Mouse (Mus musculus): Measurements from ENCODE around the gene Olfr1057. TPM values are rescaled to one million over a fixed set of nuclear protein-coding genes. Genes with fewer than 3 reads are reported as not detected.

Gene Olfr1057
- polyA plus RNA-seq (2012; ENCODE audit: low replicate concordance) = not detected in 2 replicates

DNA sequence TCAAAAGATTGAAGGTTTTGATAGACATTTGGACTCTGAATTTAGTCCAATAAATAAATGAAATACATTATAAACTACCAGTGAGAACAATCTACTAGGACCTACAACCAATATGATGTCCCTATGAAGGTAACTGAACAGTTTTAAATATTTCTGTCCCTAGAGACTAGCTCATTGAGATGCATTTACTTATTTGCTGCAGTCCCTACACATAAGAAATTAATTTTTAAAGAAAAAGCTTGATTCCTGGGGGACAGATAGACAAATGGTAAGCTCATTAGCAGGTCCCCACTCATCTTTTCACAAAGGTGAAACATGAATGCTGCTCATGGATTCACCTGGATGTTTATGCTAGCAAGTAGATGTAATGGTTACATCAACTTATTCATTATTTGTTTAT is at the start of gene Olfr1057:
TSS of gene Olfr1057 (minus strand) at position 101 of the 400 bp plus-strand sequence.

DNA sequence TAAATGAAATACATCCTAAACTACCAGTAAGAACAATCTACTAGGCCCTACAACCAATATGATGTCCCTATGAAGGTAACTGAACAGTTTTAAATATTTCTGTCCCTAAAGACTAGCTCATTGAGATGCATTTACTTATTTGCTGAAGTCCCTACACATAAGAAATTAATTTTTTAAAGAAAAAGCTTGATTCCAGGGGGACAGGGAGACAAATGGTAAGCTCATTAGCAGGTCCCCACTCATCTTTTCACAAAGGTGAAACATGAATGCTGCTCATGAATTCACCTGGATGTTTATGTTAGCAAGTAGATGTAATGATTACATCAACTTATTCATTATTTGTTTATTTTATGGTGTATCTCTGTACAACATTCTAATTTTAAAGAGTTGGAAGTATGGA is 48.5 kb upstream of the Olfr1057 start, which contains the start of gene Olfr1062:
TSS of gene Olfr1062 (minus strand) at position 101 of the 400 bp plus-strand sequence.

DNA sequence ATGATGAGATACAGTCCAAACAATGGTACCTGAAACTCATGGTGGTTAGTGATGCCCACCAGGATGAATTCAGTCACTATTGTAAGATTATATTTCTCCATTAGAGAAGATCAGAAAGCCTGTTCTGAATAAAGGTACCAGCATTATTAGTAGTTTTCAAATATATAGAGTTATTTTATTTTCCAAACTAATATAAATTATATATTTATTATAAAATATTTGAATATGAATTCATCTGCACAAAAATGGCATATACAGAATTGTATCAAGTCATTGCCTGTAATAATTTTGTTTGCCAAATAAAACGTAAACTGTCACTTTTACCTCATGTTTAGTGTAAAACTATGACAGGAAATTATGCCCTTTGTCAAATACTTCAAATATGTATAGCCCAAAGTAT is 35.8 kb upstream of the Olfr1057 start, which contains the start of gene Olfr1061:
TSS of gene Olfr1061 (minus strand) at position 101 of the 400 bp plus-strand sequence.

DNA sequence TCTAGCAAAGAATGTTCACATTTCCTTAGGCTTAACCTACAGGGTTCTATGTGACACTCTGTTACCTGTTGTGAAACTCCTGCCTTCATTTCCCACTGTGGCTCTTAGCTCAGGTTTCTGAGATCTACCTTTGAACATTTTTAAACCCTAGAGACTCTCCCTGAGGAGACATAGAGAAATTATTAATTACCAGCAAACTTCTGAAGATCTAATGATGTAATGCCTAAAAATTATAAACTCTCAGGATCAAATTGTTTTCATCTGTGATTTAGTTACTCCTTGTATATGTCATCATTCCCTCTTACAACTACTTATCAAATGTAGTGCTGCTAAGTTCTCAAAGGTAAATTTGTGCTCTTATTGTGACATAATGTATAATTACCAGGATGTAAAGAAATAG is 10.3 kb upstream of the Olfr1057 start, which contains the start of gene Olfr1058:
TSS of gene Olfr1058 (minus strand) at position 101 of the 400 bp plus-strand sequence.

DNA sequence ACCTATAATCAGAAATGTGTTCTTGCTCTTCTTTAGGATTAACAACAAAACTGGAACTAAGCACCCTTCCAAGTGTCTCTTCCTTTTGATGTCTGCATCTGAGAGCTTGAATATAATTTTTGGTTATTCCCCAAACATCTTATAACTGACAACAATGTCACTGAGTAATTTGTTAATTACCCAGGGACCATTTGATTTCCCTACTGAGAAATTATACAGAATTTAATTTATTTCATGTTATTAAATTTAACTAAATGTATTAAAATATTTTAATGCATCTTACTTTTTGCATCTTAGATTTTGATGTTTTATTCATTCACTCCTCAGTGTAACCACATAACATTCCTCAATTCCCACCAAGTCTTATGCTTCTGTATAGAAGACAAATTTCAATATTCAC is 15.8 kb downstream of the Olfr1057 start, which contains the start of gene Olfr1056:
TSS of gene Olfr1056 (minus strand) at position 101 of the 400 bp plus-strand sequence.

DNA sequence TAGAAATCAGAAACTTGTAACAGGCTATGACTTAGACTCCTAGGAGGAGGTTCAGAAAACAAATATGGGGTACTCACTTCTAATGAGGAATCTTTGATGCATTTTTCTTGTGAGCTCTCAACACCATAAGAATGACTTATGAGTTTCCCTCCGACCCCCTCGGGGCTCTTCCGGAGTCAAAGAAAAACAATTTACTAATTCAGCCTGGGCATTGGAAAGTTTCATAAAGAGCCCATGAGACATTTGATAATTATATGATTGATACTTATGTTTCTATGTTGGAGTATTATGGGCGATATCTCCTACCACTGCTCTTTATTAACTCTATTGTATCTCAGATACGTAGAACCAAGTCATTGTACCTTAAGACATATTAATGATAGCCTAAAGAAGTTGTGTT is 28.0 kb downstream of the Olfr1057 start, which contains the start of gene Olfr1055:
TSS of gene Olfr1055 (minus strand) at position 101 of the 400 bp plus-strand sequence.

DNA sequence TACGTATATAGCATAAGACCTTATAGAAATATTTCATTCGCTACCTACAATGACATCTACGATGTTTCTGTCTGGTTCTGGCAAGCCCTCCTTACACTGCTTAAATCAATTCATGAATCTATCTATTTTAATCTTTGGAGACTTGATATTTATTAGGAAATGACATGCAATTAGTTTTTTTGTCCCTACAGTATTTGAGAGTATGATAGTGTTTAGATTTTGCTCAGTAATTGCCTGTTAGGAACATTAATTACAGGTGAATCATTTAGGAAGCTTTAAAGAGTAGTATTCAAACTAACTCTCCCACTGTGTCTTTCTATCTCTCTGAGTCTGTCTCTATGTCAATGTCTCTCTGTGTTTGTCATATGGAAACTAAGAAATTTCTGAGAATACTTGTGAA is 42.9 kb downstream of the Olfr1057 start, which contains the start of gene Olfr1054:
TSS of gene Olfr1054 (minus strand) at position 101 of the 400 bp plus-strand sequence.

Other genes with a start within 250 kb of the Olfr1057 start
- gene Olfr1039, start 242.5 kb downstream of the Olfr1057 start, polyA plus RNA-seq (2012; ENCODE audit: low replicate concordance) = not detected in 2 replicates
- gene Olfr1040, start 231.7 kb downstream of the Olfr1057 start, polyA plus RNA-seq (2012; ENCODE audit: low replicate concordance) = not detected in 2 replicates
- gene Olfr1042, start 216.6 kb downstream of the Olfr1057 start, polyA plus RNA-seq (2012; ENCODE audit: low replicate concordance) = not detected in 2 replicates
- not detected in 2 replicates for gene Olfr1043, start 210.9 kb downstream of the Olfr1057 start, polyA plus RNA-seq (2012; ENCODE audit: low replicate concordance)
- 0.09 TPM in 1 of 2 replicates, not detected in the other for gene Olfr1044, start 200.6 kb downstream of the Olfr1057 start, polyA plus RNA-seq (2012; ENCODE audit: low replicate concordance)
- not detected in 2 replicates for gene Olfr52, start 192.7 kb downstream of the Olfr1057 start, polyA plus RNA-seq (2012; ENCODE audit: low replicate concordance)
- not detected in 2 replicates for gene Olfr1045, start 175.4 kb downstream of the Olfr1057 start, polyA plus RNA-seq (2012; ENCODE audit: low replicate concordance)
- not detected in 2 replicates for gene Olfr1046, start 159.1 kb downstream of the Olfr1057 start, polyA plus RNA-seq (2012; ENCODE audit: low replicate concordance)
- gene Olfr1047, start 147.0 kb downstream of the Olfr1057 start, polyA plus RNA-seq (2012; ENCODE audit: low replicate concordance) = not detected in 2 replicates
- gene Olfr1048, start 138.1 kb downstream of the Olfr1057 start, polyA plus RNA-seq (2012; ENCODE audit: low replicate concordance) = not detected in 2 replicates
- gene Olfr1049, start 120.1 kb downstream of the Olfr1057 start, polyA plus RNA-seq (2012; ENCODE audit: low replicate concordance) = not detected in 2 replicates
- not detected in 2 replicates for gene Olfr1051, start 99.3 kb downstream of the Olfr1057 start, polyA plus RNA-seq (2012; ENCODE audit: low replicate concordance)
- gene Olfr1052, start 85.9 kb downstream of the Olfr1057 start, polyA plus RNA-seq (2012; ENCODE audit: low replicate concordance) = not detected in 2 replicates
- gene Olfr1053, start 63.1 kb downstream of the Olfr1057 start, polyA plus RNA-seq (2012; ENCODE audit: low replicate concordance) = not detected in 2 replicates
- not detected in 2 replicates for gene Olfr1054, start 43.0 kb downstream of the Olfr1057 start, polyA plus RNA-seq (2012; ENCODE audit: low replicate concordance)
- not detected in 2 replicates for gene Olfr1055, start 28.1 kb downstream of the Olfr1057 start, polyA plus RNA-seq (2012; ENCODE audit: low replicate concordance)
- gene Olfr1056, start 15.9 kb downstream of the Olfr1057 start, polyA plus RNA-seq (2012; ENCODE audit: low replicate concordance) = not detected in 2 replicates
- not detected in 2 replicates for gene Olfr1058, start 10.2 kb upstream of the Olfr1057 start, polyA plus RNA-seq (2012; ENCODE audit: low replicate concordance)
- gene Olfr1061, start 35.7 kb upstream of the Olfr1057 start, polyA plus RNA-seq (2012; ENCODE audit: low replicate concordance) = not detected in 2 replicates
- not detected in 2 replicates for gene Olfr1062, start 48.4 kb upstream of the Olfr1057 start, polyA plus RNA-seq (2012; ENCODE audit: low replicate concordance)
- not detected in 2 replicates for gene Olfr1065, start 72.2 kb upstream of the Olfr1057 start, polyA plus RNA-seq (2012; ENCODE audit: low replicate concordance)
- gene Olfr1066, start 77.9 kb upstream of the Olfr1057 start, polyA plus RNA-seq (2012; ENCODE audit: low replicate concordance) = not detected in 2 replicates
- not detected in 2 replicates for gene Olfr228, start 109.0 kb upstream of the Olfr1057 start, polyA plus RNA-seq (2012; ENCODE audit: low replicate concordance)
- gene Olfr1076, start 130.1 kb upstream of the Olfr1057 start, polyA plus RNA-seq (2012; ENCODE audit: low replicate concordance) = not detected in 2 replicates
- not detected in 2 replicates for gene Olfr1079, start 164.1 kb upstream of the Olfr1057 start, polyA plus RNA-seq (2012; ENCODE audit: low replicate concordance)
- gene Olfr1080, start 179.8 kb upstream of the Olfr1057 start, polyA plus RNA-seq (2012; ENCODE audit: low replicate concordance) = not detected in 2 replicates
- gene Olfr1082, start 220.6 kb upstream of the Olfr1057 start, polyA plus RNA-seq (2012; ENCODE audit: low replicate concordance) = 0.13 TPM in 1 of 2 replicates, not detected in the other

Data from hematopoietic multipotent progenitor cell, adult 10-12 weeks (in vitro differentiated cells).